Mouse (Mus musculus): ENCODE measurements around the gene Znrd1. TPM values are rescaled to one million over a fixed set of nuclear protein-coding genes. Genes with fewer than 3 reads are reported as not detected.

Znrd1 gene
- total and polyA plus RNA-seq, 3 experiments: 6.8 to 154 (median 127) TPM

DNA sequence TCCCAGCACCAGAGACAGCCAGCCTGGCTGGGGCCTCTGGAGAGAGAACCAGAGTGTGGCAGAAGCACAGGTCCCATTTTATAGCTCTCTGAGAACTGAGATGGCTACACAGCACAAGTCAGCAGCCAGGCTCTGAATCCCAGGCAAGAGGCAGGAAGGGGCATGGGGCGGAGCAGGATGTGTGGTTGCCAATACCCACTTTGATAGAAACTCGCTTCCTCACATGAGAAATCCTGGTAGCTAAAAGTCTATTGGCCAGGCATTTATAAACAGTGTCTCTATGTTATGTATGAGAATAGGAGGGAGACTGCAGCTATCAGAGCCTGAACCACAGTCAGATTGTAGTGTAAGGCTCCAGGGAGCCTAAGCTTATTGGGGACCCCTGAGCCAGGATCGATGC is 14.4 kb upstream of the Znrd1 start:
- no peak for DNase-seq (ENCODE audit: low spot score)
- H3K27me3 ChIP-seq (ENCODE audit: insufficient read depth, low read length): peaks cover 20% of the 10 kb centered on the region
- TF ChIP-seq CTCF (IDR thresholded peaks at IDR 0.05; ENCODE audit: low read depth, low read length) (no peak), TAL1 (conservative IDR thresholded peaks at IDR 0.05; ENCODE audit: low read depth, low read length) (no peak), POLR2AphosphoS5 (IDR thresholded peaks at IDR 0.05; ENCODE audit: insufficient replicate concordance, low read depth, low read length) (no peak), GATA2 (IDR thresholded peaks at IDR 0.05; ENCODE audit: borderline replicate concordance, low read depth, low read length) (no peak)
- no peak overlapping the region for H3K4me3 ChIP-seq (ENCODE audit: low read depth, low read length)
- peaks cover 3% of the 10 kb centered on the region for H3K4me1 ChIP-seq (ENCODE audit: insufficient read depth, low read depth, low read length)
- H3K9me3 ChIP-seq (replicated peaks): no peaks in the 10 kb centered on the region
- H3K36me3 ChIP-seq (replicated peaks): no peaks in the 10 kb centered on the region
- ATAC-seq (ENCODE audit: extremely low read depth, insufficient number of reproducible peaks, low FRiP score, poor library complexity, severe bottlenecking): no peak; the same call in 1 of the 2 replicates

DNA sequence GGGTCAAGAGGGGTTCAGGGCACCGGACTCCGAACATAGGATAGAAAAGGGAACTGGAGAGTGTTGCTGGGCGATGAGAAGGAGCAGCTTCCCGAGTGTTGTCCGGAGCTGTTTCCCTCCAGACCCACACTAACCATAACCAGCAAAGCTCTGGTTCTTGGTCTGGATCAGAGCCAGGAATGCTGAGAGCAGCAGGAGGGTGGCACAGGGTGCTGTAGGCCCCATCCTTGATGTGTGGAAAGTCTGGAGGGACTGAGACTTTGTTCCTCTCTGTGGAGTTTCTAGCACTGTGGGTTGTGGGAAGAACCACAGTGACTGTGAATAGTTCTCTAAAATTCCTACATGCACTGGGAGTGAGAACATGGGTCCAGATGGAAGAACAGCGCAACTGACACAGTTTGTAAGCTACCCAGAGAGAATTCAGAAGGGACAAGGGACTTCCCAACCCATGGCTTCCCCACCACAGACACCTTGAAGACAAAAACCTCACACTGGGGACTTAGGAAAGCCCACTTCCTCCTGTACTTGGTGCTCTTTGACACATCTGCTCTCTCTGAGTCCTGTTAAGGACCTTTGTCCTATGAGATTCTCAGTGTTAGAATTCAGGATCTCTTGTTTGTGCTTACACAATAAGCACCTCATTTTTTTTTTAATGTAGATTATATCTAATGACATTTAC is 13.0 kb upstream of the Znrd1 start:
- H3K36me3 ChIP-seq (replicated peaks): no peaks in the 10 kb centered on the region
- no peak overlapping the region for H3K4me3 ChIP-seq (ENCODE audit: low read depth, low read length)
- DNase-seq (ENCODE audit: low spot score) (no peak), ATAC-seq (ENCODE audit: extremely low read depth, insufficient number of reproducible peaks, low FRiP score, poor library complexity, severe bottlenecking) (no peak)
- H3K27me3 ChIP-seq (ENCODE audit: insufficient read depth, low read length): peaks cover 15% of the 10 kb centered on the region; the same call in 1 of the 2 replicates
- H3K4me1 ChIP-seq (ENCODE audit: insufficient read depth, low read depth, low read length): peaks cover 3% of the 10 kb centered on the region
- H3K9me3 ChIP-seq (replicated peaks): no peaks in the 10 kb centered on the region
- TF ChIP-seq GATA1 (IDR thresholded peaks at IDR 0.05; ENCODE audit: borderline replicate concordance, low read length): no peak
- no peak for TF ChIP-seq TAL1 (conservative IDR thresholded peaks at IDR 0.05; ENCODE audit: low read depth, low read length)
- TF ChIP-seq POLR2AphosphoS5 (IDR thresholded peaks at IDR 0.05; ENCODE audit: insufficient replicate concordance, low read depth, low read length): no peak
- TF ChIP-seq CTCF (IDR thresholded peaks at IDR 0.05; ENCODE audit: low read depth, low read length): no peak
- no peak for TF ChIP-seq GATA2 (IDR thresholded peaks at IDR 0.05; ENCODE audit: borderline replicate concordance, low read depth, low read length)

DNA sequence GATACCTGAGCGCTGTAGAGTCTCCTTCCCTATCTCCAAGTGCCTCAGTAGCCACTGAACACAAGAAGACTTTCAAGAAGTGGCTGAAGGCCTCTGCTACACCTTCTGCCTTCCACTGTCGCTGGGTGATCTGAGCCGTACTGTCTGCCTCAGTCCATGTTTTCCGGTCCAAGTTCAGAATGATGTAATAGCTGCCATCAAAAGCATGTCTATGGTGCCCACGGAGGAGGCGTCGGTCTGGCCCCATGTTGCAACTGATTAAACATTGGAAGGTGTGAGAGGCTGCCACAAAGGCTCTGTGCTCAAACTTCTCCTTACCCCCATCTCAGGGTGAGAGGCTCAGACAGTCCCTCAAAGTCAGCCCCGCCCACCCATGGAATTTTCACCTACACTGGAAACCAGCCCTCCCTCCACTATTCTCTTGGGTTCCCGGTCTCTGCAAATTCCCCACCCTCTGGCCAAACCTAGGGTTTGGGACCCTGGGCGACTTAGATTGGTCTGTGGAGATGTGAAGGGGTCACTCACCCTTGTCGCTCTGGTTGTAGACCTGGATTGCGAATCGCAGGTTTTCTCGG is 12.0 kb upstream of the Znrd1 start:
- Histone ChIP-seq H3K4me1 (ENCODE audit: insufficient read depth, low read depth, low read length) (peaks cover 3% of the 10 kb centered on the region), H3K36me3 (replicated peaks) (peaks cover 4% of the 10 kb centered on the region), H3K4me3 (ENCODE audit: low read depth, low read length) (no peak overlapping the region), H3K27me3 (ENCODE audit: insufficient read depth, low read length) (peaks cover 15% of the 10 kb centered on the region; the same call in 1 of the 2 replicates), H3K9me3 (replicated peaks) (no peaks in the 10 kb centered on the region)
- TF ChIP-seq GATA2 (IDR thresholded peaks at IDR 0.05; ENCODE audit: borderline replicate concordance, low read depth, low read length) (no peak), GATA1 (IDR thresholded peaks at IDR 0.05; ENCODE audit: borderline replicate concordance, low read length) (no peak), POLR2AphosphoS5 (IDR thresholded peaks at IDR 0.05; ENCODE audit: insufficient replicate concordance, low read depth, low read length) (no peak), TAL1 (conservative IDR thresholded peaks at IDR 0.05; ENCODE audit: low read depth, low read length) (no peak), CTCF (IDR thresholded peaks at IDR 0.05; ENCODE audit: low read depth, low read length) (no peak)
- DNase-seq (ENCODE audit: low spot score) (no peak), ATAC-seq (ENCODE audit: extremely low read depth, insufficient number of reproducible peaks, low FRiP score, poor library complexity, severe bottlenecking) (no peak)

DNA sequence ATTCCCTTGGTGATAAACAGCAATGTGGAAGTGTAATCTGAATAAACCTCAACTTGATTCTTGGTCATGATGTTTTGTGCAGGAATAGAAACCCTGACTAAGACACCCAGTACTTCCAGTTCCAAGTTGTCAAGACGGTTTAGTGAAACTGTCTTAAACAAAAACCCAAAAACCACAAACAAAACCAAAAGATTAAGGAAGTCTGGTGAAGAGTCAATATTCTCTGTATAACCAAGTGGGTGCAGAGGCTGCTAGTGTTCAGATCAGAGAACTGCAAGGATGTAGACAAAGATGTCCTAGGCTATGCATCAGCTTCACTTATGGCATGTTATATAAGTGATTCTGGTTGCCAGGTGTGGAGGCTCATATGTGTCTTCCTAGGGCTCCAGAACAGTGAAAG is 8.5 kb upstream of the Znrd1 start:
- Histone ChIP-seq H3K9me3 (replicated peaks) (no peaks in the 10 kb centered on the region), H3K36me3 (replicated peaks) (peaks cover 13% of the 10 kb centered on the region), H3K4me3 (ENCODE audit: low read depth, low read length) (no peak overlapping the region), H3K4me1 (ENCODE audit: insufficient read depth, low read depth, low read length) (no peaks in the 10 kb centered on the region; the same call in 1 of the 2 replicates), H3K27me3 (ENCODE audit: insufficient read depth, low read length) (peaks cover 15% of the 10 kb centered on the region; the same call in 1 of the 2 replicates)
- ATAC-seq (ENCODE audit: extremely low read depth, insufficient number of reproducible peaks, low FRiP score, poor library complexity, severe bottlenecking): no peak
- DNase-seq (ENCODE audit: low spot score): no peak
- TF ChIP-seq GATA2 (IDR thresholded peaks at IDR 0.05; ENCODE audit: borderline replicate concordance, low read depth, low read length): no peak
- no peak for TF ChIP-seq CTCF (IDR thresholded peaks at IDR 0.05; ENCODE audit: low read depth, low read length)
- no peak for TF ChIP-seq GATA1 (IDR thresholded peaks at IDR 0.05; ENCODE audit: borderline replicate concordance, low read length)
- no peak for TF ChIP-seq TAL1 (conservative IDR thresholded peaks at IDR 0.05; ENCODE audit: low read depth, low read length)
- no peak for TF ChIP-seq POLR2AphosphoS5 (IDR thresholded peaks at IDR 0.05; ENCODE audit: insufficient replicate concordance, low read depth, low read length)

DNA sequence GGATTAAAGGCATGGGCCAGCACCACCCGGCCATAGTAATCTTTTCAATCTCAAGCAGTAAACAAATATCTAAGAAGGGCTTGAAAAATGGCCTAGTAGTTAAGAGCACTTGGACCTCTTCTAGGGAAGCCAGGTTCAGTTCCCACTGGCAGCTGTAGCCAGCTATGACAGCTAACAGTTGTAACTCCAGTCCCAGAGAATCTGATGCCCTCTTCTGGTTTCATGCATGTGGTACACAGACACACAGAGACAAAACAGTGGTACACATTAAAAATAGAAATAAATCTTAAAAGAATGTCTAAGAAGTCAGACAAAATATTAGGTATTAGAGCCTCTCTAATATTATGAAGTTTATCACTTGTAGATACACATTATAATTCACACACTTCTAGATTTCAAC is 2.8 kb upstream of the Znrd1 start:
- Histone ChIP-seq H3K4me3 (ENCODE audit: low read depth, low read length) (no peak overlapping the region), H3K4me1 (ENCODE audit: insufficient read depth, low read depth, low read length) (peaks cover 28% of the 10 kb centered on the region), H3K9me3 (replicated peaks) (no peaks in the 10 kb centered on the region), H3K27me3 (ENCODE audit: insufficient read depth, low read length) (no peaks in the 10 kb centered on the region), H3K36me3 (replicated peaks) (peaks cover 27% of the 10 kb centered on the region)
- TF ChIP-seq GATA2 (IDR thresholded peaks at IDR 0.05; ENCODE audit: borderline replicate concordance, low read depth, low read length) (no peak), TAL1 (conservative IDR thresholded peaks at IDR 0.05; ENCODE audit: low read depth, low read length) (no peak), CTCF (IDR thresholded peaks at IDR 0.05; ENCODE audit: low read depth, low read length) (no peak), GATA1 (IDR thresholded peaks at IDR 0.05; ENCODE audit: borderline replicate concordance, low read length) (no peak), POLR2AphosphoS5 (IDR thresholded peaks at IDR 0.05; ENCODE audit: insufficient replicate concordance, low read depth, low read length) (no peak)
- ATAC-seq (ENCODE audit: extremely low read depth, insufficient number of reproducible peaks, low FRiP score, poor library complexity, severe bottlenecking) (no peak), DNase-seq (ENCODE audit: low spot score) (no peak)

DNA sequence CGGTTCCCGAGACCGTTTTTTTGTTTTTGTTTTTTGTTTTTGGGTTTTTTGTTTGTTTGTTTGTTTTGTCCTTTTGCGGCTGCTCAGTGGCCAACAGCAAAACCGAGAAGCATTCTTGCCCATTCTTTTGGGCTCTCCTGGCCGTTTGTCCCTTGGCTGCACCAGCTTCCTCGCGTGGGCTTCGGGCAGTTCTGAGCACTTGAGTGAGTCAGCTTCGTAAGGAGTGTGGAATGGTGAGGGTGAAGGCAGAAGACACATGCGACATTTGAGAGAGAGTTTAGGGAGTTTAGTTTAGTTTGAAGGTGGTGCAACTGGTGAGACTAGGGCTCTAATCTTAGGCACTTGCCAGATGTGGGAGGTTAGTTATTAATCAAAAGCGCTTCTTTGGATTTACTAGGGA is 525 bp upstream of the Znrd1 start:
- no peak for ATAC-seq (ENCODE audit: extremely low read depth, insufficient number of reproducible peaks, low FRiP score, poor library complexity, severe bottlenecking)
- DNase-seq (ENCODE audit: low spot score): no peak
- Histone ChIP-seq H3K9me3 (replicated peaks) (no peaks in the 10 kb centered on the region), H3K4me3 (ENCODE audit: low read depth, low read length) (peak overlapping the region; percentile 77), H3K36me3 (replicated peaks) (peaks cover 26% of the 10 kb centered on the region), H3K27me3 (ENCODE audit: insufficient read depth, low read length) (no peaks in the 10 kb centered on the region), H3K4me1 (ENCODE audit: insufficient read depth, low read depth, low read length) (peaks cover 28% of the 10 kb centered on the region)
- TF ChIP-seq GATA2 (IDR thresholded peaks at IDR 0.05; ENCODE audit: borderline replicate concordance, low read depth, low read length): no peak
- no peak for TF ChIP-seq CTCF (IDR thresholded peaks at IDR 0.05; ENCODE audit: low read depth, low read length)
- TF ChIP-seq GATA1 (IDR thresholded peaks at IDR 0.05; ENCODE audit: borderline replicate concordance, low read length): no peak
- no peak for TF ChIP-seq TAL1 (conservative IDR thresholded peaks at IDR 0.05; ENCODE audit: low read depth, low read length)
- TF ChIP-seq POLR2AphosphoS5 (IDR thresholded peaks at IDR 0.05; ENCODE audit: insufficient replicate concordance, low read depth, low read length): no peak
